Mouse (Mus musculus): ENCODE data around the gene Gdpd3. TPM values are rescaled to one million over a fixed set of nuclear protein-coding genes. Genes with fewer than 3 reads are reported as not detected.

Gdpd3 gene
- 1.1 and 1.2 TPM in 2 replicates for polyA plus RNA-seq (2015; fragmentation: Nextera tagmentation; extraction: Ambion mirVana)

DNA sequence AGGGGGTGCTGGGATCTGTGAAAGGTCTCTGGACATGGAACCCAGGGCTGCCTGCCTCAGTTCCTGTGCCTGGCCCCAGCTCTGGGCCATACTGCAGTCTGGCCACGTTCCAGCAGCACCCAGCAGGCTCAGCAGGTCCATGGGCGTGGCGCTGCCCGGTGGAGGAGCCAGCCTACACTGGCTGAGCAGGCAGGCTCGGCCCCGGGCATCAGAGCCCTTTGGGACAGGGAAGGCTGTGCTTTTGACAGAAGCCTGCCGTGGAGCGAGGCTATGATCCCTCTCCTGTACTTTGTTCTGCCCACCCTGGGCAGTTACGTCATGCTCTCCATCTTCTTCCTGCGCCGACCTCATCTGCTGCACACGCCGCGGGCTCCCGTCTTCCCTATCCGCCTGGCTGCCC, at the start of gene Gdpd3:
Gene Gdpd3, plus strand, starts transcription at position 134 of the 400 bp plus-strand sequence.

DNA sequence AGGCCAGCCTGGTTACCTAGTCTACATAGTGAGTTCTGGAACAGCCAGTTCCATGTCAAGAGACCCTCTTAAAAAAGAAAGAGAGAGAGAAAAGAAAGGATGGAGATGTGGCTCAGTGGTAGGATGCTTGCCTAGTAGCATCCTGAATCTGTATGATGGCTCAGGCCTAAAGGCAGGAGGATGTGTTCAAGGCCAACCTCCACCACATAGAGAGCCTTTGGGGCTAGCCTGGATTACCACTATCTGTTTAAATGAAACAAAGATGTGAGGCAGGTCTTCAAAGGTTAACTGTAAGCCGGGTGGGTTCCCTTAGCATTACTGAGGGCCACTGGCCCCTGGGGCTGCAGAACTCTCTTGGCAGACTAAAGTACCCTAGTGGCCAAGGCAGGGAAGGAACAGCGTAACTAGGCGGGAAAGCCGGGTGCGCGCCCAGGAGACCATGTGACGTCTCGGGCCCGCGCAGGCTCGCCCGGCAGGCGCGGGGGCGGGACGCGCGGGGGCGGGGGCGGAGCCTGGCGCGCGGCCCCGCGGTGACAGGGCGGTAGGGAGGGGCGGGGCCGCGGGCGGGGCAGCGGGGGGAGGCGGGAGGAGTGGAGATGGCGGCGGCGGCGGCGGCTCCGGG, 7.0 kb upstream of the Gdpd3 start, which contains the start of gene Mapk3:
Gene Mapk3, plus strand, starts transcription at position 552 of the 622 bp plus-strand sequence.

DNA sequence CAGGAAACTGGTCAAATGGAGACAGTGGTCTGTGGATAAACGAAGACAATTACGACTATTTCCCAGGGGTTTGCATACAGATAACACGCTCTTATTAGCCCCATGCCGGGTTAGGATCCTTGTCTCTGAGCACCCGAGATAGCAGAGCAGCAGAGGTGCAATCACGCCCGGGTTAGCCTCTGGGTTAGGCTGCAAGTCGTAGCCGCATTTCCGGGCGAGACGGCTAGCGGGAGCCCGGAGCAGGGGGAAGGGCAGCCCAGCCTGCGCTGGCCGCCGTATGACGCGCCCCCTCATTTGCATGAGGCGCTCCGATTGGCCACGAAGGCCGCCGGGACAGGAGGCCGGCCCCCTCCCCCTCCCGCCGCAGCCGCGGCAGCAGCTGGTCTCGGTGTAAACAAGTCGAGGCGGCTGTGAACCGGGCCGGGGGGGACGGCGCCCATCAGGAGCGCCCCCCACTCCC, 10.5 kb downstream of the Gdpd3 start, which contains the start of gene Ypel3:
Gene Ypel3, plus strand, starts transcription at position 358 of the 460 bp plus-strand sequence.

DNA sequence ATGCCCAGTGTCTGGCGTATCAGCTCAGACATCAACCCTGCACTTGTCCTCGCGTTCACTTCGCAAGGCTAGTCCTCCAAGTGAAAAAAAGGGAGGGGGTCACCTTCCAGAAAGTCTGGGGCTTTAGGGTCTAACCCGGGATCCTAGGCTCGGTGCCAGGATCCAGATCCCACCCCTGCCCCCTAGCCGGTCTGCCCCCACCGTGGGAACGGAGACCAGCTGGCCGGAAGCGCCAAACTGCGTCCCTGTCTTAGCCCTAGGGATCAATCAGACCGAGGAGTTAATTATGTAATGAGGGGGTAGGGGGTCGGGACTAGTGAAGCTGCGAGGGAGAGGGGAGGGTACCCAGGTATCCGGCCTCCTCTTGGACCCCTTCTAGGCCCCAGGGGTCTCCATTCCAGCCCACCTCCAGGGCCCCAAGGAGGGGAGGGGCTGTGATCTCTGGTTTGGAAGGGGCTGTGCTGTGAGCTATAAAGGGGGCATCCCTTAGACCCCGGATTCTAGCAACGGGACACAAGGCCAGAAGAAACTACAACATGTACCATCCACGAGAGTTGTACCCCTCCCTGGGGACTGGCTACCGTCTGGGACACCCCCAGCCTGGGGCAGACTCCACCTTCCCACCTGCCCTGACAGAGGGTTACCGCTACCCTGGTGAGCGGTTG, 15.0 kb downstream of the Gdpd3 start, which contains the start of gene Tbx6:
Gene Tbx6, plus strand, starts transcription at position 513 of the 665 bp plus-strand sequence.

DNA sequence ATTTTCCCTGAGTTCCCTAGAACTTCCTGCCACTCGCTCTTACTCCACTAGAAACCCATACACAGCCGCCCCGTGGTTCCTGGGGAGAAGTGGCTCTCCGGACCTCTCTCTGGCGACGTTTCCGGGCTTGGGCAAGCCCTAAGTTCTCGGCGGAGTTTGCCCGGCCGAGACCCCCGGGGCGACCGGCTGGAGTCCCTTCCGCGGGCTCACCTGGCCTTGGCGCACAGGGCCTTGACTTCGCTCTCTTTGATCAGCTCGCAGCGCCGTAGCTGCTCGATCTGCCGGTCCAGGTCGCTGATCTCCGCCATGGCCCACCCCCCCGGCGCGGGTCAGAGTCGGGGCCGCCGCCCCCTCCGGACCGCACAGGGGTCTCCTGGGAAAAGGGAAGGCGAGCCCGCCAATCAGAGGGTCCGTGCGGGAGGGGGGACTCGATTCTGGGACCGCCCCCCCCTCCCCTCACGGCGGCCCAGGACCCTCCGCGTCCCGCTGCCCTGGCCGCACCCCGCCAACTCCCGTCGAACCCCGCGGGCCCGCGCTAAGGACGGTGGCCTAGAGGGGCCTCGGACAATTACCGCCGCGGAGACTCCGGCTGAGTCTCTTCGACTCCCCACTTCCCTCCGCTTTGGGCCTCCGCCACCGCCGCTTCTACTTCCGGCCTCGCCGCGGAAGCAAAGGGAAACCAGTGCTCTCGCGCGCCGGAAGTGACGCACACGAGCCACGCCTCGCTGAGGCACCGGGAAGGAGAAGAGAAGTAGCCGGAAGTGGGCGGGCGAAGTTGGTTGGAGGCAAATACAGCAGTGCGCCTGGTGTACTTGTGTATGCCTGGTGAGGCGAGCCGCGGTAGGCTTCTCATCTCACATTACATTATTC, 26.0 kb downstream of the Gdpd3 start, which contains the start of gene Ppp4c:
Gene Ppp4c, minus strand, starts transcription at position 646 of the 870 bp plus-strand sequence.

DNA sequence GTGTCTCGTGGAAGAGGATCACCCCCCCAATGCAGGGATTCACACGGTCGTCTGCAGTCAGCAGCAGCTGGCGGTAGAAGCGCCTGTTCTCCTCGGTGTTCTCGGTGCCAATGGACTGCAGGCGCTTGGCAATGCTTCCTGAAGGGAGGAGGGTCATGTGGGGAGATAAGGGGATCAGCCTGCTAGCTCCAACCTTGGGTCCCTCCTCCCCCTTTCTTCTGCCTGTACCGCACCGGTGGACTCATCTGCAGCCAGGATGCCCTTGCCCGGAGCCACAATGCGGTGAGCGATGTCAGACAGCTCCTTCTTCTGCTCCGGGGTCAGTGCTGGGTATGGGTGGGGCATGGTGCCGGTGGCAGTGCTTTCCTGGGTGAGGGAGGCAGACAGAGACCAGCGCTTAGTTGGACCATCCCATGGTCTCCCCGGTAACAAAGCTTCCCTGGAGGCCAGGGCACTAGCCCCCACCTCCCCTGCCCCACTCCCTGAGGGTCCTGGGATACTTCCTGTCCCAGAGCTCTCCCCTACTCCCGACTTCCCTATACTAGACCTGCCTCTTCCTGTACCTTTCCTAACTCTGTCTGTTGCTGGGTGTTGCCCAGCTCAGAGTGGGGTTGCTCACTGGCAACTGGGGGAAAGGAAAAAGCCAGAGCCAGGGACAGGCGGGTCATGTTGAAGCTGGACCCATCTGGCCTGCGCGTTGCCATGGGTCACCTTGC, 31.4 kb downstream of the Gdpd3 start, which contains the start of gene Fam57b:
Gene Fam57b, plus strand, starts transcription at position 258 of the 716 bp plus-strand sequence.

Other genes with a start within 250 kb of the Gdpd3 start
- 185 and 204 TPM in 2 replicates for gene Eif3c, start 199.9 kb upstream of the Gdpd3 start, polyA plus RNA-seq (2015; fragmentation: Nextera tagmentation; extraction: Ambion mirVana)
- 0.47 and 0.98 TPM in 2 replicates for gene Apobr, start 181.4 kb upstream of the Gdpd3 start, polyA plus RNA-seq (2015; fragmentation: Nextera tagmentation; extraction: Ambion mirVana)
- 27.0 and 28.3 TPM in 2 replicates for gene Cln3, start 180.5 kb upstream of the Gdpd3 start, polyA plus RNA-seq (2015; fragmentation: Nextera tagmentation; extraction: Ambion mirVana)
- not detected in 2 replicates for gene Il27, start 171.4 kb upstream of the Gdpd3 start, polyA plus RNA-seq (2015; fragmentation: Nextera tagmentation; extraction: Ambion mirVana)
- 22.9 and 33.6 TPM in 2 replicates for gene Nupr1, start 135.5 kb upstream of the Gdpd3 start, polyA plus RNA-seq (2015; fragmentation: Nextera tagmentation; extraction: Ambion mirVana)
- 44.2 and 55.6 TPM in 2 replicates for gene Sgf29, start 117.0 kb upstream of the Gdpd3 start, polyA plus RNA-seq (2015; fragmentation: Nextera tagmentation; extraction: Ambion mirVana)
- gene Sult1a1, start 89.9 kb upstream of the Gdpd3 start, polyA plus RNA-seq (2015; fragmentation: Nextera tagmentation; extraction: Ambion mirVana) = 14.9 and 22.4 TPM in 2 replicates
- gene Bola2, start 70.9 kb upstream of the Gdpd3 start, polyA plus RNA-seq (2015; fragmentation: Nextera tagmentation; extraction: Ambion mirVana) = 164 and 178 TPM in 2 replicates
- 12.0 and 12.8 TPM in 2 replicates for gene Slx1b, start 70.5 kb upstream of the Gdpd3 start, polyA plus RNA-seq (2015; fragmentation: Nextera tagmentation; extraction: Ambion mirVana)
- 109 and 127 TPM in 2 replicates for gene Coro1a, start 58.5 kb upstream of the Gdpd3 start, polyA plus RNA-seq (2015; fragmentation: Nextera tagmentation; extraction: Ambion mirVana)
- 104 and 106 TPM in 2 replicates for gene Mapk3, start 6.7 kb upstream of the Gdpd3 start, polyA plus RNA-seq (2015; fragmentation: Nextera tagmentation; extraction: Ambion mirVana)
- gene Ypel3, start 10.6 kb downstream of the Gdpd3 start, polyA plus RNA-seq (2015; fragmentation: Nextera tagmentation; extraction: Ambion mirVana) = 255 and 259 TPM in 2 replicates
- gene Tbx6, start 15.1 kb downstream of the Gdpd3 start, polyA plus RNA-seq (2015; fragmentation: Nextera tagmentation; extraction: Ambion mirVana) = 0.31 and 0.47 TPM in 2 replicates
- gene Ppp4c, start 26.2 kb downstream of the Gdpd3 start, polyA plus RNA-seq (2015; fragmentation: Nextera tagmentation; extraction: Ambion mirVana) = 129 and 149 TPM in 2 replicates
- 43.9 and 56.4 TPM in 2 replicates for gene Fam57b, start 31.3 kb downstream of the Gdpd3 start, polyA plus RNA-seq (2015; fragmentation: Nextera tagmentation; extraction: Ambion mirVana)
- 0.65 TPM in 1 of 2 replicates, not detected in the other for gene 4930451I11Rik, start 65.3 kb downstream of the Gdpd3 start, polyA plus RNA-seq (2015; fragmentation: Nextera tagmentation; extraction: Ambion mirVana)
- gene Doc2a, start 81.1 kb downstream of the Gdpd3 start, polyA plus RNA-seq (2015; fragmentation: Nextera tagmentation; extraction: Ambion mirVana) = 60.9 and 64.7 TPM in 2 replicates
- gene Hirip3, start 95.6 kb downstream of the Gdpd3 start, polyA plus RNA-seq (2015; fragmentation: Nextera tagmentation; extraction: Ambion mirVana) = 17.0 and 23.3 TPM in 2 replicates
- 78.5 and 82.2 TPM in 2 replicates for gene Ino80e, start 96.0 kb downstream of the Gdpd3 start, polyA plus RNA-seq (2015; fragmentation: Nextera tagmentation; extraction: Ambion mirVana)
- 39.4 and 47.0 TPM in 2 replicates for gene Taok2, start 118.4 kb downstream of the Gdpd3 start, polyA plus RNA-seq (2015; fragmentation: Nextera tagmentation; extraction: Ambion mirVana)
- 40.7 and 41.1 TPM in 2 replicates for gene Tmem219, start 156.6 kb downstream of the Gdpd3 start, polyA plus RNA-seq (2015; fragmentation: Nextera tagmentation; extraction: Ambion mirVana)
- gene Kctd13, start 162.5 kb downstream of the Gdpd3 start, polyA plus RNA-seq (2015; fragmentation: Nextera tagmentation; extraction: Ambion mirVana) = 129 and 134 TPM in 2 replicates
- gene Asphd1, start 183.2 kb downstream of the Gdpd3 start, polyA plus RNA-seq (2015; fragmentation: Nextera tagmentation; extraction: Ambion mirVana) = 13.0 and 20.5 TPM in 2 replicates
- gene Sez6l2, start 184.2 kb downstream of the Gdpd3 start, polyA plus RNA-seq (2015; fragmentation: Nextera tagmentation; extraction: Ambion mirVana) = 80.0 and 106 TPM in 2 replicates
- gene Cdipt, start 209.6 kb downstream of the Gdpd3 start, polyA plus RNA-seq (2015; fragmentation: Nextera tagmentation; extraction: Ambion mirVana) = 137 and 157 TPM in 2 replicates
- 0.50 and 1.1 TPM in 2 replicates for gene Cdiptos, start 209.8 kb downstream of the Gdpd3 start, polyA plus RNA-seq (2015; fragmentation: Nextera tagmentation; extraction: Ambion mirVana)
- 4.9 and 5.9 TPM in 2 replicates for gene Mvp, start 248.3 kb downstream of the Gdpd3 start, polyA plus RNA-seq (2015; fragmentation: Nextera tagmentation; extraction: Ambion mirVana)